Mouse (Mus musculus): ENCODE results near the gene Hook2.

Gene Hook2

GRCm38 (mm10) chr8:84990349-84990748, at the start of gene Hook2:
Gene Hook2, plus strand, starts transcription at chr8:84990603.
- peak; percentile 96 to 98 for DNase-seq

DNA sequence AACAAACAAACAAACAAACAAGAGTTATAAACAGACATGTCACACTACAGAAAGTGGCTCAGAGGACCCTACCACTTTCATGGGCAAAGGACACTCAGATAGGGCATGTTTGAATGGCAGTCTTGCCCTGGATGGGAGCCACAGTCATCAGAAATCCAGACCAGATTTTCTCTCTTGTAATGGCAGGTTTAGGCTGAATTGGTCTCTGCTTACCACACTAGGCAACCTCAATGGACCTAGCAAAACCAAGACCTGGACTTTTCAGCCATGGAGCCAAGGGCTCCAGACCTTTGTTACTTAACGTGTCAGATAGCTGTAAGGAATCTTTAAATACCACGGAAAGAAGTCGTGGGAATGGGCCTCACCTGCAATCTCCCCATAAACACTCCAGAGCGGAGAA, 46.7 kb upstream of the Hook2 start:
- no peak for DNase-seq

DNA sequence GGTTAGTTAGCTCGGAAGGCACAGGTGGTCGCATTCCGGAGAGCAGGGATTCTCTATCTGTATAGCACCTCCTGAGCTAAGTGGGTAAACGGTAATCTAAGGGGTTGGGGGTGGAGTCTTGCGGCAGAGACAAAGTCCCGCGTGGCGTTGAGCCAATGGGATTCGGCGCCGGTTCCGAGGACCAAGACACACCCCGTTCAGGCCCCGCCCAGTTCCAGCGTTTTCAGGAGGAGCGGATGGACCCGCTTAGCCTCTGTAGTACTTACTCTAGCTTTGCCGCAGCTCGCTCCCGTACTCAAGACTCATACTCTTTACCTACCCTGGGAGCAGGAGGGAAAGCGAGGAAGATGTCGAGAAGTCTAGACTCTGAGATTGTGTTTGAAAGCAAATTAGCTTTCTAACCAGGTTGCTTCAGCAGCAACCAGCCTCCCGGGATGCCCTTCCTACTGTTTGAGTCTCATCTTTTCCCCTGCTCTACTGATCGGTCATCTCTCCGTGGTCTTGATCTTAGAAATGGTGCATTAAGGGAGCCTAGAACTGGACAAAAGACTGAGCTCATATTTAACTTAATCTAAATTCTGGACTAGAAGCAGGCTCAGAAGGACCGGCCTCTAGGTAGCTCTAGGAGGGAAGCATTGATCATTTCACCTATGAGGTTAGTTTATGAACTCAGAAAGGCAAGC, 45.8 kb upstream of the Hook2 start:
- peak; percentile 80 to 90 for DNase-seq

DNA sequence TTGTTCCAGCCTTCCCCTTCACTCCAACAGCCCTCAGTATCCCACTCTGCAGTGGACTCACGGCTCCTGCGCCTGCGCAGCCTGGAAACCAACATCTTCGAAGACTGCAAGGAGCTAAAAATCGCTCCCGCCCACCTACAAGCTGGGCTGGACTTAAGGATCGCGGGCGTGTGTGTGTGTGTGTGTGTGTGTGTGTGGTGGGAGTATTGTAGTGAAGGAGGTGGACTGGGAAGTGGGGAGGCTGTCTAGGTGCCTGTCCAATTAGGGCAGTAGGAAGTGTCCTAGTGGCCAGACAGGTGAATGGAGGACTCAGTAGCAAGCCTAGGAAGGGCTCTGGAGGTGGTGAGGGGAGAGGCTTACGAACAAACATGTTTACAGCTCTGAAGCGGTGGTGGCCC, 45.2 kb upstream of the Hook2 start:
- peak; percentile 62 to 70 for DNase-seq

GRCm38 (mm10) chr8:84945633-84946527, 44.5 kb upstream of the Hook2 start:
- DNase-seq: peak; percentile 76 to 85

GRCm38 (mm10) chr8:84946528-84947240, 43.7 kb upstream of the Hook2 start, which contains the start of gene Rtbdn:
Gene Rtbdn, plus strand, starts transcription at chr8:84946991.
- DNase-seq: peak; percentile 76 to 84

DNA sequence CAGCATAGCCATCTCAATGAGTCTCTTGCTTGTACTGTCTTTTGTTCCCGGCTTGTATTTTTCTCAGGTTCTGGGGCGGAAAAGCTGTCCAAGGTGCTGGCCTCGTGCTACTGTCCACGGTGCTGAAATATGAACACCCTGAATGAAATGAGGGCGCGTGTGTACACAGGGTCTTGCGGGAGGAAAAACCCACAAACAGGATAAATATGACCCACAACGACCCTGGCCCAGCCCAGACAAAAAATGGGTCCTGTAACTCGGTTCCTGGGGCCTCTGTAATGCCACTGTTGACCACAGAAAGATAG, 43.2 kb upstream of the Hook2 start:
- DNase-seq: no peak

GRCm38 (mm10) chr8:84949753-84950152, 40.6 kb upstream of the Hook2 start:
- DNase-seq: no peak

DNA sequence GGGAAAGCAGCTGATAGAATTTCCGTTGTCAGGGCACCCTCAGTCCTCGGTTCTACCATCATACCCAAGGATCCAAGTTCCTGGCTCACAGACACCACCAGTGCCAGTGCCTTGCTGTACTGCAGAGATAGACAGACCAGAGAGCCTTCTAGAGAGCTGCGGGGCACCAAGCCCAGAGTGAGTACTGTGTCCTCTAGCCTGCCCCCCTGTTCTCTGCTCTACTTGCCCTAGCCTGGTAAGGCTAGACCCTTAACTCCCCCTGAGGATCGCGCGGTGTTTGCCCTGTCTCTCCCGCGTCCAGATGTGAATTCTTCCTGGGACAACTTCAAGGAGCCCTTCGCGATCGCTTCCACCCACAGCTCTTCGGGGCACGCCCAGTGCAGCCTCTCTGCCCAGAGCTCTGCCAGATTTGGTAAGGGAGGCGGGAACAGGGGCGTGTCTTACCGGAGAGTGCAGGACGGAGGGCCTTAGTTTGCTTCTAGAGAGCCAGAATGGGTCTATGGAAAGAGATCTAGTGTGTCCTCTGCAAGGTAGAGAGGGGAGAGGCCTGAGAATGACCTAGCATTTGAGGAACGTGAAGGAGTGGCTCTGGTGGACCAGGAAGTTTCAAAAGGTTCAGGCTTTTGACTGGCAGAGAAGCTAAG, 37.7 kb upstream of the Hook2 start:
- DNase-seq: no peak

- DNase-seq: peak; percentile 82 to 90
Observed at GRCm38 (mm10) chr8:84956768-84957167, 33.6 kb upstream of the Hook2 start.

DNA sequence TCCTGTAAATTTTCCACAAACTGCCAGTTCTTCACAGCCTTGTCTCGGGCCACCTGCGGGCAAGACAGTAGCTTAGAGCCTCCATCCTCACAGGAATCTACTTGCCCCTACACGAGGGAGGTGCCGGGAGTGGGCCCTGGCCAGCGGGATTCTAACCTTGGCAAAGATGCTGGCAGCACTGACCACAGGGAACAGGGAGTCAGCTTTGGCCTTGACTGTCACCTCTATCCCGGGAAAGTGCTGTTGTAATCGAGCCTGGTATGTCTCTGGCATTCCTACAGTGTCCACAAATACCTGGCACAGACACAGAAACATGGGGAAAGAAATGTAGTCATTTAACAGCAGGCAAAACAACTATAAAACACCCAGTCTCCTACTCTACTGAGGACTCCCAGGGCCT, 30.6 kb upstream of the Hook2 start:
- no peak for DNase-seq

GRCm38 (mm10) chr8:84963952-84964351, 26.5 kb upstream of the Hook2 start:
- DNase-seq: no peak

DNA sequence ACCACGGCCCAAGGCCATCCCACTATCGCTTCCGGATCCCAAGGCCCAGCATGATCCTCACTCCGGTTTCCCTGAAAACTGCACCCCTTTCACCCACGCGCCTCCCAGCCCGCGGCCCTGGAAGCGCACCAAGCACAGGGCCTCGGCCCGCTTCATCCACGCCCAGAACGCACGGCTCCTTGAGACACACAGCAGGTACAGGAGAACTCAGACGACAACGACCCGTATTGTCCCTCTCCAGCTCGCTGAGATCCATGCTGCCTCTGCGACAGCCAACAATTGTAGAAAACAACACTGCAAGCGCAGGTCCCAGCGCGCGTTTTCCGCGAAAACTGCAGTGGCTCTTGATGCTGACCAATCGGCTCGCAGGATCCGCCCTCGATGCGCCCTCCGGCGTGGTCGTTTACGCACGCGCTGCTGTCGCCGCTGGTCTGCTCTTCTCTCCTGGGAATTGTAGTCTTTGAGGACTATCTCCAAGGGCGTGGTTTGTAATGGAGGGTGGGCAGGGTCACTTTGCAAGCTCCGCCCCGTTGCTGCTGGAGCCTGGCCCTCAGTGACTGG, 24.6 kb upstream of the Hook2 start:
- peak; percentile 93 to 95 for DNase-seq

DNA sequence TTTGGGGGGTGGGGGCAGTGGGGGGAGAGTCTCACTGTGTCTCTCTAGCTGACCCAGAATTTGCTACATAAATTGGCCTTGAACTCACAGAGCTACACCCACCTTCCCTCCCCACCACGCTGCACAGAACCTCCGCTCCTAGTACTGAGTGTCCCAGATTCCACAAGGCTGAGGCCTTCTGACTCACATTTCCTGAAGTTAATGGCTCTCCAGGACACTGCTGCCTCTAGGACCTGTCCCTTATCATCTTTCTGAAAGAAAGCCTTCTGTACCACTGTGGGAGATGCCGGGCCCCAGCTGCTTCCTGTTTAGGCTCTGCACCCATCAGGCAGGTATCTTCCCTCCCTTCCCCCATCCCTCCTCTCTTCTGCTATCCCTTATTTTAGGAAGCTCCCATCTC, 23.8 kb upstream of the Hook2 start:
- DNase-seq: no peak

GRCm38 (mm10) chr8:84967532-84968304, 22.7 kb upstream of the Hook2 start:
- no peak for DNase-seq

DNA sequence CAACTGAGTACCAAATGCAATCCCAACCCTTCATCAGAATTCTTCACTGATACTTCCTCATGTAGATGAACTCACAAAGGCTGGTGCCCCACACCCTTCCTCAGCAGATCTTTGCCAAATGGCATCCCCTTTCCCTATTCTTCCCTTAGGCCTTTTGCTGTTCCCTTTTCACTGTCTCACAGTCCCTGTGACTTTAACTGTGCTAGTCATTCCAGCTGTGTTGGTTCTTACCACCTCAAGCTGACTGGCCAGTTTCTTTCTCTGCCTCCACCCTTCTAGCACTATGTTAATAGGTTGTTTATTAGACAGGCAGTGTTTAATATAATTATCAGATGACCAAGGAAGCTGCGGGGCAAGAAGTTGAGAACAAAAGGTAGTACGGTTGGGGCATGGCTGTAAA, 21.8 kb upstream of the Hook2 start:
- DNase-seq: peak in 1 of 2 experiments; percentile 8

- peak; percentile 85 to 91 for DNase-seq
Observed at GRCm38 (mm10) chr8:84969241-84970134, 20.9 kb upstream of the Hook2 start, which contains the start of the genes Gm49661, Prdx2 and Rnaseh2a. Gene Gm49661, minus strand, starts transcription at chr8:84969433. Gene Prdx2, plus strand, starts transcription at chr8:84969587. Gene Rnaseh2a, minus strand, starts transcription at chr8:84969767.

DNA sequence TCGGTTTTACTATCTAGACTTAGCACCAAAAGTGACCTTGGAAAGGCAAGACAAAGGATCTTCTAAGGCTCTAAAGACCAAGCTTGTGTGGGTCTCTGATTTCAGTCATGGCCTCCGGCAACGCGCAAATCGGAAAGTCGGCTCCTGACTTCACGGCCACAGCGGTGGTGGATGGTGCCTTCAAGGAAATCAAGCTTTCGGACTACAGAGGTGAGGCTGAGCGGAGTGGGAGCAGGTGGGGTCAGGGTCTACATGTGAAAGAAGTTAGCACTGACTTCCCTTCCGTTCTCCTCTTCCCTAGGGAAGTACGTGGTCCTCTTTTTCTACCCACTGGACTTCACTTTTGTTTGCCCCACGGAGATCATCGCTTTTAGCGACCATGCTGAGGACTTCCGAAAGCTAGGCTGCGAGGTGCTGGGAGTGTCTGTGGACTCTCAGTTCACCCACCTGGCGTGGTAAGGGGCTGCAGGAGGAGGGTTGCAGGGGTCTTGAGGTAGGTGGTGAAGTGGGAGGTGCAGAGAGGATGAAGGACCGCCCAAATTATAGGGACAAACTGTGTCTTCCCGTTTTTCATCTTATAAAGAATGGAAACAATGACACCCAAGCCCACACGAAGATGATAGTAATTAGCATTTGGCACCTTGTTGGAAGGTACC, 20.1 kb upstream of the Hook2 start:
- DNase-seq: no peak

GRCm38 (mm10) chr8:84970913-84971312, 19.5 kb upstream of the Hook2 start:
- DNase-seq: no peak

DNA sequence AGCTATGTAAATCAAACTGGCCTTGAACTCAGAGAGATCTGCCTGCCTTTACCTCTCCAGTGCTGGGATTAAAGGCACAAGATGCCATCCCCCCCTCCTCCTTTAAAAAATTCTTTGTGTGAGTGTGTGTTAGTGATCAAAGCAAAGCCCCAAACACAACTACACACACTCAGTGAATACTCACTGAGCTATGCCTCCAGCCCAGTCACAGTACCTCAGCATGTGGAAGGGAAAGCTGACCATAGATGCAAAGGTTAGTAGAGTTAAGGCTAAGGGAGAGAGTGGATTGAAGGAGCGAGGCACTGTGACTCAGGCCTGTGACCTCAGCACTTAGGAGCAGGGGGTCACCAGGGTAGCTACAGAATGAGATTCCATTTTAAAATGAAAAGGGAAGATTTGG, 17.3 kb upstream of the Hook2 start:
- DNase-seq: no peak

All from cerebellum, postnatal 25 days (tissue).